Comparison of ENCODE assay signal across 8 mouse cellular contexts in genomic region chr17:78936466-78937228, GRCm38 (mm10). TPM values are rescaled to one million over a fixed set of nuclear protein-coding genes. Genes with fewer than 3 reads are reported as not detected.
DNase-seq lines count a peak whose midpoint lies in the region; ATAC-seq and TF ChIP-seq lines count a peak whose summit lies in the region.

Gene Cebpz (minus strand): TSS chr17:78937066.
Gene Ndufaf7 (plus strand): TSS chr17:78937136.

- peak within 1 kb of the TSS; percentile 92 for H3K4me2 ChIP-seq in CH12.LX (ENCODE audit: insufficient read depth, low read depth, poor library complexity, severe bottlenecking)
- peak within 1 kb of the TSS; percentile 77 for H3K4me2 ChIP-seq in forebrain, embryonic 12.5 days
- peak within 1 kb of the TSS; percentile 91 for H3K4me2 ChIP-seq in heart, postnatal 0 days (ENCODE audit: low read depth, low read length)
- peak within 1 kb of the TSS; percentile 91 for H3K4me2 ChIP-seq in liver, embryonic 16.5 days (ENCODE audit: low read depth, low read length)
- H3K4me2 ChIP-seq in neural tube, embryonic 13.5 days, result peak within 1 kb of the TSS; percentile 74

- H3K4me1 ChIP-seq in CH12.LX (ENCODE audit: control insufficient read depth in 1 of 2, insufficient read depth in 2 of 2), result peaks cover 9 to 48% of the 10 kb centered on the region in 2 experiments
- peaks cover 21% of the 10 kb centered on the region for H3K4me1 ChIP-seq in forebrain, embryonic 12.5 days
- peaks cover 13% of the 10 kb centered on the region for H3K4me1 ChIP-seq in heart, postnatal 0 days (ENCODE audit: control insufficient read depth, insufficient read depth)
- H3K4me1 ChIP-seq in liver, embryonic 16.5 days (ENCODE audit: control insufficient read depth, low read depth, low read length), result peaks cover 8% of the 10 kb centered on the region
- peaks cover 26% of the 10 kb centered on the region for H3K4me1 ChIP-seq in neural tube, embryonic 13.5 days (replicated peaks)
- H3K4me1 ChIP-seq in testis, adult 2 months (ENCODE audit: control insufficient read depth, insufficient read depth, low read length), result no peaks in the 10 kb centered on the region

- in situ Hi-C loops in CH12.LX (cut with MboI; ENCODE audit: low pct_ligation_motif_present, low pct_unique_long_range_greater_than_20kb, low sequenced_read_pairs), result no loop called here

- DNase-seq in CH12.LX (ENCODE audit: extremely low read depth), result peak; percentile 99
- DNase-seq in c-Kit-positive CD71-positive TER-119-negative erythroid progenitor cells, embryonic 14.5 days (ENCODE audit: low read depth), result peak; percentile 99
- peak; percentile 95 for DNase-seq in heart, postnatal 0 days (ENCODE audit: low spot score)
- DNase-seq in kidney, postnatal 4 days, result peak; percentile 98

- peak; percentile 99 for ATAC-seq in forebrain, embryonic 12.5 days (ENCODE audit: low FRiP score)
- ATAC-seq in heart, postnatal 0 days (ENCODE audit: insufficient read depth, low read depth), result peak; percentile 99
- ATAC-seq in liver, embryonic 16.5 days (ENCODE audit: low read depth), result peak; percentile 99
- peak; percentile 100 for ATAC-seq in neural tube, embryonic 13.5 days (ENCODE audit: low read depth)

- TF ChIP-seq CTCF in CH12.LX (conservative IDR thresholded peaks at IDR 0.05 in 1 of 2, IDR thresholded peaks at IDR 0.05 in 1 of 2; ENCODE audit: low read depth in 2 of 2, low read length in 2 of 2), result no peak
- no peak for TF ChIP-seq CTCF in heart, postnatal 0 days (IDR thresholded peaks at IDR 0.05; ENCODE audit: low read depth)
- TF ChIP-seq CTCF in testis, adult 2 months (IDR thresholded peaks at IDR 0.05; ENCODE audit: control insufficient read depth, insufficient read depth, insufficient replicate concordance, low read depth, low read length), result no peak

- peak; percentile 89 for TF ChIP-seq POLR2A in CH12.LX (IDR thresholded peaks at IDR 0.05; ENCODE audit: low read depth, low read length)
- peak; percentile 84 for TF ChIP-seq POLR2A in testis, adult 2 months (IDR thresholded peaks at IDR 0.05; ENCODE audit: control insufficient read depth, low read depth, low read length)

- no peaks in the 10 kb centered on the region for H3K9me3 ChIP-seq in CH12.LX (replicated peaks; ENCODE audit: low read length)
- no peaks in the 10 kb centered on the region for H3K9me3 ChIP-seq in forebrain, embryonic 12.5 days
- H3K9me3 ChIP-seq in heart, postnatal 0 days (replicated peaks; ENCODE audit: control insufficient read depth, low read length), result no peaks in the 10 kb centered on the region
- H3K9me3 ChIP-seq in liver, embryonic 16.5 days (replicated peaks; ENCODE audit: control insufficient read depth, low read length), result no peaks in the 10 kb centered on the region
- no peaks in the 10 kb centered on the region for H3K9me3 ChIP-seq in neural tube, embryonic 13.5 days

- H3K27ac ChIP-seq in CH12.LX (ENCODE audit: insufficient read depth, low read depth), result peak within 1 kb of the TSS; percentile 26; the same call in 1 of the 2 replicates
- H3K27ac ChIP-seq in forebrain, embryonic 12.5 days, result 0 out of 2 replicates have a peak within 1 kb of the TSS, but pooled peaks have one; percentile 31
- peak within 1 kb of the TSS; percentile 39 for H3K27ac ChIP-seq in heart, postnatal 0 days (ENCODE audit: low read depth)
- peak within 1 kb of the TSS; percentile 42; the same call in 1 of the 2 replicates for H3K27ac ChIP-seq in liver, embryonic 16.5 days (ENCODE audit: low read length)
- peak within 1 kb of the TSS; percentile 72 for H3K27ac ChIP-seq in neural tube, embryonic 13.5 days (replicated peaks)
- peak within 1 kb of the TSS; percentile 74 for H3K27ac ChIP-seq in testis, adult 2 months (ENCODE audit: control insufficient read depth, insufficient read depth, low read depth, low read length)

- dilution Hi-C loops in CH12.LX (cut with MboI; ENCODE audit: extremely low pct_ligation_motif_present, extremely low pct_unique_long_range_greater_than_20kb, low sequenced_read_pairs), result no loop called here

- TF ChIP-seq EP300 in CH12.LX (IDR thresholded peaks at IDR 0.05; ENCODE audit: low read length), result no peak
- no peak for TF ChIP-seq EP300 in heart, postnatal 0 days (IDR thresholded peaks at IDR 0.05; ENCODE audit: low read depth)

- no peak for TF ChIP-seq RAD21 in CH12.LX (IDR thresholded peaks at IDR 0.05; ENCODE audit: low read depth, low read length)

- WGBS in forebrain, embryonic 12.5 days, result under 1% methylated on average over 45 of the region's 45 CpGs
- WGBS in heart, postnatal 0 days, result under 1% methylated on average over 45 of the region's 45 CpGs
- WGBS in liver, embryonic 16.5 days (ENCODE audit: insufficient replicate concordance), result under 1% methylated on average over 45 of the region's 45 CpGs
- WGBS in neural tube, embryonic 13.5 days, result under 1% methylated on average over 45 of the region's 45 CpGs

- H3K9ac ChIP-seq in CH12.LX (ENCODE audit: insufficient read depth, low read depth), result peak within 1 kb of the TSS; percentile 77
- peak within 1 kb of the TSS; percentile 76 for H3K9ac ChIP-seq in forebrain, embryonic 12.5 days
- peak within 1 kb of the TSS; percentile 80 for H3K9ac ChIP-seq in heart, postnatal 0 days (replicated peaks; ENCODE audit: low read depth, low read length)
- H3K9ac ChIP-seq in liver, embryonic 16.5 days (ENCODE audit: low read depth, low read length), result peak within 1 kb of the TSS; percentile 78
- H3K9ac ChIP-seq in neural tube, embryonic 13.5 days, result peak within 1 kb of the TSS; percentile 77

- peaks cover 33 to 56% of the 10 kb centered on the region in 2 experiments for H3K36me3 ChIP-seq in CH12.LX (replicated peaks in 1 of 2; ENCODE audit: control insufficient read depth in 1 of 2, insufficient read depth in 1 of 2, low read length in 1 of 2)
- H3K36me3 ChIP-seq in forebrain, embryonic 12.5 days (replicated peaks), result peaks cover 42% of the 10 kb centered on the region
- peaks cover 43% of the 10 kb centered on the region for H3K36me3 ChIP-seq in heart, postnatal 0 days (replicated peaks; ENCODE audit: control insufficient read depth, insufficient read depth, low read length)
- H3K36me3 ChIP-seq in liver, embryonic 16.5 days (ENCODE audit: control insufficient read depth, insufficient read depth), result peaks cover 17% of the 10 kb centered on the region
- peaks cover 50% of the 10 kb centered on the region for H3K36me3 ChIP-seq in neural tube, embryonic 13.5 days
- peaks cover 7% of the 10 kb centered on the region for H3K36me3 ChIP-seq in testis, adult 2 months (ENCODE audit: control insufficient read depth, insufficient read depth, low read length)

- peak within 1 kb of the TSS; percentile 78 to 96 (median 91) for H3K4me3 ChIP-seq in CH12.LX (replicated peaks in 1 of 3; ENCODE audit: low read depth in 2 of 3, low read length in 2 of 3, poor library complexity in 1 of 3)
- peak within 1 kb of the TSS; percentile 76 for H3K4me3 ChIP-seq in forebrain, embryonic 12.5 days (replicated peaks)
- H3K4me3 ChIP-seq in heart, postnatal 0 days (ENCODE audit: low read depth, low read length), result peak within 1 kb of the TSS; percentile 92
- peak within 1 kb of the TSS; percentile 95 for H3K4me3 ChIP-seq in liver, embryonic 16.5 days (ENCODE audit: low read depth, low read length)
- H3K4me3 ChIP-seq in neural tube, embryonic 13.5 days, result peak within 1 kb of the TSS; percentile 77
- H3K4me3 ChIP-seq in testis, adult 2 months (ENCODE audit: control insufficient read depth, low read depth, low read length), result peak within 1 kb of the TSS; percentile 100

- no peaks in the 10 kb centered on the region for H3K27me3 ChIP-seq in CH12.LX (replicated peaks)
- no peaks in the 10 kb centered on the region for H3K27me3 ChIP-seq in forebrain, embryonic 12.5 days
- no peaks in the 10 kb centered on the region for H3K27me3 ChIP-seq in heart, postnatal 0 days (ENCODE audit: control insufficient read depth, insufficient read depth, low read length)
- H3K27me3 ChIP-seq in liver, embryonic 16.5 days (ENCODE audit: control insufficient read depth, insufficient read depth, low read depth, low read length), result no peaks in the 10 kb centered on the region
- no peaks in the 10 kb centered on the region for H3K27me3 ChIP-seq in neural tube, embryonic 13.5 days
- H3K27me3 ChIP-seq in testis, adult 2 months (ENCODE audit: control insufficient read depth, insufficient read depth, low read length), result no peaks in the 10 kb centered on the region

- peaks cover 50% of the 10 kb centered on the region for H3K79me2 ChIP-seq in CH12.LX (replicated peaks; ENCODE audit: control insufficient read depth, extremely low read depth, insufficient read depth, poor library complexity, severe bottlenecking)

TF ChIP-seq in CH12.LX, 34 proteins besides CTCF, POLR2A, EP300 and RAD21 (continues in another document):
- TF ChIP-seq ZC3H11A (IDR thresholded peaks at IDR 0.05; ENCODE audit: low read depth, low read length) (no peak), MXI1 (IDR thresholded peaks at IDR 0.05; ENCODE audit: low read depth, low read length) (peak; percentile 84), HCFC1 (IDR thresholded peaks at IDR 0.05; ENCODE audit: low read depth, low read length) (peak; percentile 93), KAT2A (IDR thresholded peaks at IDR 0.05; ENCODE audit: insufficient replicate concordance, low read length) (peak; percentile 63; the same call in 1 of the 2 replicates), SMC3 (IDR thresholded peaks at IDR 0.05; ENCODE audit: low read depth, low read length) (no peak)

RNA-seq across cellular contexts. Expression of gene Cebpz, which starts in this region (rescaled TPM):
- total RNA-seq in CH12.LX (2012; rRNA removed) (43.3 and 60.3 TPM in 2 replicates), CH12.LX (2014; rRNA removed) (61.2 and 71.5 TPM in 2 replicates)
- polyA plus RNA-seq in CH12.LX (2012; ENCODE audit: insufficient read length, low read depth), result 70.1 and 86.7 TPM in 2 replicates
- 69.2 and 76.0 TPM in 2 replicates for polyA plus RNA-seq in forebrain, embryonic 12.5 days (2016; fragmentation: Nextera tagmentation; extraction: Ambion mirVana)
- 6.1 and 9.4 TPM in 2 replicates for total RNA-seq in heart, postnatal 0 days (2014; rRNA removed; ENCODE audit: low replicate concordance)
- 27.9 and 28.4 TPM in 2 replicates for polyA plus RNA-seq in heart, postnatal 0 days (2015; fragmentation: Nextera tagmentation; extraction: Ambion mirVana)
- 22.5 and 22.9 TPM in 2 replicates for polyA plus RNA-seq in liver, embryonic 16.5 days (2015; fragmentation: Nextera tagmentation; extraction: Ambion mirVana)
- 52.0 and 55.8 TPM in 2 replicates for polyA plus RNA-seq in neural tube, embryonic 13.5 days (2015; fragmentation: Nextera tagmentation; extraction: Ambion mirVana)
- 4.5 and 6.2 TPM in 2 replicates for polyA plus RNA-seq in testis, adult 2 months (2012; rRNA removed)

RNA-seq across cellular contexts. Expression of gene Ndufaf7, which starts in this region (rescaled TPM):
- total RNA-seq in CH12.LX (2012; rRNA removed) (41.7 and 46.7 TPM in 2 replicates), CH12.LX (2014; rRNA removed) (42.4 and 50.2 TPM in 2 replicates)
- 54.1 and 68.4 TPM in 2 replicates for polyA plus RNA-seq in CH12.LX (2012; ENCODE audit: insufficient read length, low read depth)
- polyA plus RNA-seq in forebrain, embryonic 12.5 days (2016; fragmentation: Nextera tagmentation; extraction: Ambion mirVana), result 46.3 and 55.6 TPM in 2 replicates
- 21.5 and 31.8 TPM in 2 replicates for total RNA-seq in heart, postnatal 0 days (2014; rRNA removed; ENCODE audit: low replicate concordance)
- polyA plus RNA-seq in heart, postnatal 0 days (2015; fragmentation: Nextera tagmentation; extraction: Ambion mirVana), result 60.7 and 61.6 TPM in 2 replicates
- polyA plus RNA-seq in liver, embryonic 16.5 days (2015; fragmentation: Nextera tagmentation; extraction: Ambion mirVana), result 22.7 and 23.6 TPM in 2 replicates
- 59.8 and 64.7 TPM in 2 replicates for polyA plus RNA-seq in neural tube, embryonic 13.5 days (2015; fragmentation: Nextera tagmentation; extraction: Ambion mirVana)
- 16.1 and 16.2 TPM in 2 replicates for polyA plus RNA-seq in testis, adult 2 months (2012; rRNA removed)

Comparison
In these comparisons a context has a peak if more than half of its experiments do, and no peak if none do; other contexts are left out.
1. Peak in every context shown above with its lines: DNase-seq, ATAC-seq, H3K4me3 ChIP-seq and H3K27ac ChIP-seq.